Mouse (Mus musculus) adrenal gland, adult 2 months (tissue): ENCODE measurements around the gene Itga2. TPM values are rescaled to one million over a fixed set of nuclear protein-coding genes. Genes with fewer than 3 reads are reported as not detected.

Experiments used
- DNase-seq: peaks from one replicate; pipeline ENCODE4 v3.0.0; 2021
- polyA plus RNA-seq: library from polyadenylated mRNA; depleted of rRNA; stranded (reverse); fragments of >200 nt; gene quantifications from 2 replicates; pipeline ENCODE4 v1.2.3, GENCODE M21; 2012
- total RNA-seq, 2 experiments: library from RNA; stranded (reverse); gene quantifications; 2 replicates each; pipeline ENCODE4 v1.2.3; 2021

Itga2 gene
- total and polyA plus RNA-seq, 3 experiments, result 0.19 to 1.6 (median 1.5) TPM

GRCm38 (mm10) chr13:114878667-114879066 lies 53.2 kb downstream of the Itga2 start:
- no peak for DNase-seq

- peak; percentile 10 for DNase-seq
These were observed 55.8 kb downstream of the Itga2 start for GRCm38 (mm10) chr13:114876005-114876520.

DNA sequence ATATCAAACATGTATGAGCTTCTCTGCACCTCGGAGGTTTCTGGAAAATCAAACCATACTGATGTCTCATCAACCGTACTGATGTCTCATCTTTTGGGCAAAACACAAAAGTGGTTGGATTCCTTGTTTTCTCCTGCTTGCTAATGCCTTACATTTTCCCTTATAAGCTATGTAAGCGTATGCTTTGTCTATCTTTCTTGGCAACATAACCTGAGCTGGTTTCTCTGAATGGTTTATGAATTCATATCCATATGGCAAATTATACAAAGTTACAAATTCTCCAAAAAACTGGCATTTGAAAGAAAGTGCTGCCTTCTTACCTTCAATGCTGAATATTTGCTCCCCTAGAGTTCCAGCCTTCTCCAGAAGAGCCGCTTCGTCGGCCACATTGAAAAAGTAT lies 57.2 kb downstream of the Itga2 start:
- DNase-seq, result no peak

DNA sequence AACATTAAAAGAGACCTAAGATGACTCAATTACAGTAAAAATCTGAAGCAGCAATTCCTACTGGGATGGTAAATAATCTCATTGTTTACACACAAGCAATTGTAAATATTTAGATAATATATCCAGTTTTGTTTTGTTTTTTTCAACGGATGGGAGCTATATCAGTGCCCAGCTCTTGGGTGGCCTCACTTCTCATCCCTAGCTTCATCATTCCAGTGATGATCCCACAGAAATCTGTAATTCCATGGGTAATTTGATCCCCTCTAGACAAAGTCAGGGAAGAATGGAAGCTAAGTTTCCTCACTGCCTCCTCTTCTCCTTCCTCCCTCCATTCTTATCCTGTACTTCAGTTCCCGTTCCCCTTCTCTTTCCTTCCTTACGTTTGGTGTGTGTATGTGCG lies 74.4 kb downstream of the Itga2 start:
- DNase-seq, result no peak

DNA sequence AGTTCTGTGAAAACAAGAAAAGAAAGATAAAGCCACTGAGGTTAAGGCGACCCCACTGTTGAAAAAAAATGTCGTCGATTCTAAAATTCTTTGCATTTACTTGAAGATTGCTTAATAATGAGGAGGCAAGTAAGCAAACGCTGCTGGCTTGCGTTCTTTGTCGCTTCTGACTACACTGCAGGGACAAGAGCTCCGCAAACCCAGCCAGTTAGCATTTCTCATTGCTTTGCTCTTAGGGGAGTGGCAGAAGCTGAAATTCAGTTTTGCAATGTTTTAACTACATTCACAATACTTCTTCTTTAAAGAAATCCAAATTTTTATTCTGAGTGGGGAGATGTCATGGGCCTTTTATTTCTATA lies 75.7 kb downstream of the Itga2 start:
- no peak for DNase-seq

- peak; percentile 7 for DNase-seq
These were observed 76.2 kb downstream of the Itga2 start for GRCm38 (mm10) chr13:114855573-114856268.

- DNase-seq, result no peak
These were observed 77.5 kb downstream of the Itga2 start for GRCm38 (mm10) chr13:114854428-114854827.

GRCm38 (mm10) chr13:114854023-114854422 lies 77.9 kb downstream of the Itga2 start:
- no peak for DNase-seq

DNA sequence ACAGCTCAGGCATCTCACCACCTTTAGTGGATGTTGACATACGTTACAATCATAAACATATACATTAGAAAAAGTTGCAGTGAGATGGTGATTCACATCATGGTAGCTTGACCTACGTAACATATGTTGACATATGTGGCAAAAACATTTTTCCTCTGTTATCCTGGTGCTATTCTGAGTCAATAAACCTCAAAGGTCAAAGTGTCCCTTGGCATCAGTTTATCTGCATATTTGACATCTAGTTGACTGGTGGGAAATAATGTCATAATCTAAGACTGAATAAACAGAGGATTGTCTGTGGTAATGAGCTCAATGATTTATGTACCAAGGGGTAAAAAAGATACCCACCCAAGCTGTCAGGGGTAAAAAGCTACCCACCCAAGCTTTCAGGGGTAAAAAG lies 78.7 kb downstream of the Itga2 start:
- DNase-seq, result no peak

GRCm38 (mm10) chr13:114852264-114853111 lies 79.4 kb downstream of the Itga2 start:
- no peak for DNase-seq

GRCm38 (mm10) chr13:114848945-114849344 lies 83.0 kb downstream of the Itga2 start:
- no peak for DNase-seq

DNA sequence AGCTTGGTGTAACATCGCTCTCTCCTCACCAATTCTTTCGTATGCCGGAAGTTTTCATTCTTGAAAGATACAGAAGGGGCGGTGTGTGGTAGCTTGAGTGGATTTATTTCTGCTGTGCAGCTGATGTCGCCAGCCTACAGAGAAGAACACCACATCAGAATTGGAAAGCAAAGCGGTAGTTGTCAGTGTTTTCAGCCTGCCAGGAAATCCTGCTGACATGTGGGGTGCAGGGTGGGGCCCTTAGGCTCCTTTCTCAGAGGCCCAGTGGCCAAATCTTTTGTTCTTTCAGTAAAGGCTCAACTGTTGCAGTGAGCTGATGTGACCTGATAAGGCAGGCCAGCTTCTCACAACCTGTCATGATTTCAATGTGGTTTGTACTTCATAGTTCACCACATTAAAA lies 86.1 kb downstream of the Itga2 start:
- no peak for DNase-seq

DNA sequence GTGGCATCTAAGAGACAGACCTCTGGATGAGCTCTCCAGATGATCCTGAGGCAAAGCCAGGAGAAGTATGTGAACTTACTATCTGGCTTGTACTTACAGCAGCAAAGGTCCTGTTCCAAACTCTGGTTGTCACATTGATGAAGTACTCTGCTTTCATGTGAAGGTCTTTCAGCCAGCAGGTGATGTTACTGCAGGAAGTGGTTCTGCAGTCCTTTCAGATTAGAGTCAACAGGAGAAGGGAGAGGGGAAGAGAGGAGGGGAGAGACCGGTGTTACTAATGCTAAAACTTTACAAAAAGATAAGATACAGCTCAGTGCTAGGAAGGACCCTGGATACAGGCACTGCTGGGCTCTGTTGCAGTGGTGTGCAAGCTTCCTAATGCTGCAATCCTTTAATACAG lies 88.6 kb downstream of the Itga2 start:
- no peak for DNase-seq

DNA sequence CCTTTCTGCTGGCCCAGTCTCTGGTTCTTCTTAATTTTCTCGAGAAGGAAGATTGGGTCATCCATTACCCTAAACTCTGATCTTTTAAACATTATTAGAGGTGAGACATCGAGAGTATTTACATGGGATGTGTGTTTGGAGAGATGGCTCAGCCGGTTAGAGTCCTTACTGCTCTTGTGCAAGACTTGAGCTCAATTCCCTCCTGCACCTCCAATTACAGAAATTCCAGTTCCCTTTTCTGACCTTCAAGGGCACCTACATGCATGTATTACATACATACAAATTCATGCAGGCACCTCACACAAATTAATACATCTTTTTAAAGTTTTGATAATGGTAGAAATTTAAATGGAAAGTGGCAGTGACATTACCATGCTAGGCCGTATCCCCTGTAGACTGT lies 91.4 kb downstream of the Itga2 start:
- DNase-seq, result no peak

- DNase-seq, result no peak
These were observed 92.8 kb downstream of the Itga2 start for GRCm38 (mm10) chr13:114839098-114839497.

DNA sequence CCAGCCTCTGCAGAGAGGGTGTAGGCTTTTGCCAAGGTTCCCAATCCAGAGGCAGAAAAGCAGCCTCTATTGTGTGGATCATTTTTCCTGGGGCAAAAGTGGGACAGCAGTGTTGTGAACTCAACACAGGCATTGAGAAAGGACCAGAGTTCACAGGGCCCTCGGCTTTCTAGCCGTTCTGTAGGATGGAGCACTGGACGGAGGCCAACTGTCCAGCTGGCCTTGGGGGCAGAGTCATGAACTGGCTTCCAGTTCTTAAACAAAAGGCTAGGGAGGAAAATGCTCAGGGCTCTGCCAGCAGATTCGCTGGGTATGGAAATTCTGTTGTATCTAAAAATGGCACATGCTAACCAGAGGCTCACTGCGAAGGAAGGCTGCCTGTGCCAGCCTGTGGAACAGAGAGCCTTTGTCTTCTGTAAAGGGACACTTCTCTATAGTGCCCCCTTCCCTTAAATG lies 93.3 kb downstream of the Itga2 start:
- DNase-seq, result peak; percentile 85

DNA sequence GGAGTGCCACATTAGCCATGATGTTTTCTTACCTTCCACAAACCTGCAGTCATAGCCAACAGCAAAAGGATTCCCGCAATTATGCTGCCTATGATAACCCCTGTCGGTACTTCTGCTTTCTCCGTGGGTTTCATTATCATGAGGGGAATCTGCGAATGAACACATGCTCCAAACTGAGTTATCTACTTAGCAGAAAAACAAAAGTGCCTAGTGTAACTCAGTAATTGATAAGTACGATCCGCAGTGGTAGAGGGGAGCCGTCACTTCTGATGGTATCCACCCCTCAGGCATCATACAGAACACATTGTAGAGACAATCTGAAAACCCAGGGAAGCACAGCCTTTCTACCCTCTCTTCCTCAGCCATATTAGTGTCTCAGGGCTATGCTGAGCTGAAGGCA lies 94.8 kb downstream of the Itga2 start:
- no peak for DNase-seq

- DNase-seq, result no peak
These were observed 97.3 kb downstream of the Itga2 start for GRCm38 (mm10) chr13:114834580-114834979.

DNA sequence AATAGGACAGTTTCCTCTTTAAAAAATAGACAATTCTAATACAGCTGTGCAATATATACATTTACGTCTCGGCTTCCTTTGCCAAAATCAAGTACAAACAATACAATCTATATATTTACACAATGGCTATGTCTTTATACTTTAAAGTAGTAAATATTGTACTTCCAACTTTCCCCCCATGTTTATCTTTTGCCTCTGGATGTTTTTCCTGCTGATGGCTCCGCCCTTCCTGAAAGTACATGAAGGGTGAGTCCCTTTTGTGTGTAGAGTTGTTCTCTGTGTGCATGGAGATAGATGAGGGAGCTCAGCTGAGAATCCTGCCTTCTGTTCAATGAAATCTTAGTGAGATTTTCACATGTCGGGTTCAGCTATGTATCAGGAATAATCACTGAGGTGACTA lies 98.5 kb downstream of the Itga2 start:
- DNase-seq, result no peak

- DNase-seq, result no peak
These were observed 99.1 kb downstream of the Itga2 start for GRCm38 (mm10) chr13:114832761-114833160.

- no peak for DNase-seq
These were observed 100.5 kb downstream of the Itga2 start for GRCm38 (mm10) chr13:114831367-114831833.

- no peak for DNase-seq
These were observed 106.5 kb downstream of the Itga2 start for GRCm38 (mm10) chr13:114825377-114825855.

- DNase-seq, result no peak
These were observed 109.0 kb downstream of the Itga2 start for GRCm38 (mm10) chr13:114822871-114823270.
